ENCODE assay signal across 25 mouse cellular contexts in genomic region chr14:22929585-22929984, GRCm38 (mm10).
DNase-seq lines count a peak whose midpoint lies in the region; ATAC-seq and TF ChIP-seq lines count a peak whose summit lies in the region.
"Had no signal": no experiment of that assay in that cellular context is flagged by ENCODE, and none has a peak within 500 bp of the region (broad histone marks: within the 10 kb centered on the region; RNA-seq: fewer than 3 reads in every experiment).

No protein-coding gene starts in this region.

- H3K36me3 ChIP-seq in lung, embryonic 15.5 days, result no peaks in the 10 kb centered on the region
- H3K36me3 ChIP-seq in myocyte (ENCODE audit: control insufficient read depth, insufficient read depth), result no peaks in the 10 kb centered on the region
- H3K36me3 ChIP-seq: heart, embryonic 15.5 days; hindbrain, embryonic 10.5 days; limb, embryonic 12.5 days; midbrain, embryonic 15.5 days; stomach, embryonic 15.5 days had no signal

- H3K27ac ChIP-seq in embryonic fibroblast, embryonic 13.5 days (ENCODE audit: insufficient read depth, low read length), result peak overlapping the region; percentile 59
- H3K27ac ChIP-seq in lung, embryonic 15.5 days, result peak overlapping the region; percentile 39; the same call in 1 of the 2 replicates
- H3K27ac ChIP-seq: forebrain, embryonic 13.5 days; heart, adult 2 months; heart, embryonic 15.5 days; hindbrain, embryonic 10.5 days; hindbrain, postnatal 0 days; limb, embryonic 12.5 days; midbrain, embryonic 15.5 days; stomach, embryonic 15.5 days had no signal

- intact Hi-C loops in heart, postnatal 10 days (cut with DNase I), result no loop called here

- H3K9ac ChIP-seq in lung, embryonic 15.5 days, result no peak overlapping the region
- H3K9ac ChIP-seq: forebrain, embryonic 13.5 days; heart, embryonic 15.5 days; limb, embryonic 12.5 days; midbrain, embryonic 15.5 days; stomach, embryonic 15.5 days had no signal

- DNase-seq in heart, adult 11 months, result peak; percentile 68
- DNase-seq in heart, postnatal 10 days, result no peak
- DNase-seq in kidney, postnatal 36 days, result no peak
- DNase-seq in thymus, adult 18-20 months, result no peak
- DNase-seq: adrenal gland, postnatal 14 days; cerebellum, adult 11 months; cerebellum, postnatal 25 days; embryo, embryonic 11 days; gastrocnemius, postnatal 14 days; heart, adult 2 months; kidney, adult 11 months; kidney, postnatal 10 days; right cerebral cortex, postnatal 25 days; thymus, postnatal 14 days had no signal

- 0 out of 2 replicates have a peak, but pooled peaks have one; percentile 16 for TF ChIP-seq POLR2A in embryonic fibroblast, embryonic 13.5 days (IDR thresholded peaks at IDR 0.05; ENCODE audit: low read depth, low read length)
- TF ChIP-seq POLR2A in myocyte (IDR thresholded peaks at IDR 0.05; ENCODE audit: insufficient read length, low read depth), result no peak

- no peaks in the 10 kb centered on the region for H3K79me2 ChIP-seq in myocyte (ENCODE audit: control insufficient read depth, insufficient read depth)

- H3K27me3 ChIP-seq in lung, embryonic 15.5 days, result no peaks in the 10 kb centered on the region
- no peaks in the 10 kb centered on the region for H3K27me3 ChIP-seq in myocyte (ENCODE audit: control insufficient read depth, insufficient read depth, insufficient read length)
- H3K27me3 ChIP-seq: forebrain, embryonic 13.5 days; heart, embryonic 15.5 days; limb, embryonic 12.5 days; midbrain, embryonic 15.5 days; stomach, embryonic 15.5 days had no signal

- no peak overlapping the region for H3ac ChIP-seq in myocyte (ENCODE audit: control insufficient read depth, insufficient read length)

- no peak overlapping the region for H3K4me3 ChIP-seq in embryonic fibroblast, embryonic 13.5 days (ENCODE audit: insufficient read depth, low read length)
- no peak overlapping the region for H3K4me3 ChIP-seq in lung, embryonic 15.5 days
- H3K4me3 ChIP-seq in myocyte, result no peak overlapping the region
- H3K4me3 ChIP-seq: forebrain, embryonic 13.5 days; heart, adult 2 months; heart, embryonic 15.5 days; hindbrain, embryonic 10.5 days; limb, embryonic 12.5 days; midbrain, embryonic 15.5 days; stomach, embryonic 15.5 days had no signal

- peak; percentile 87 for ATAC-seq in lung, embryonic 15.5 days (ENCODE audit: borderline replicate concordance, extremely low read depth, low FRiP score, low TSS enrichment)
- ATAC-seq in megakaryocyte progenitor cell, adult 5-6 weeks (replicated peaks; ENCODE audit: poor library complexity), result no peak
- ATAC-seq: forebrain, embryonic 13.5 days; midbrain, embryonic 15.5 days had no signal

- H3K4me1 ChIP-seq in embryonic fibroblast, embryonic 13.5 days (ENCODE audit: control insufficient read depth, insufficient read depth, low read length), result peaks cover 14% of the 10 kb centered on the region
- H3K4me1 ChIP-seq in lung, embryonic 15.5 days, result peaks cover 18% of the 10 kb centered on the region
- H3K4me1 ChIP-seq: forebrain, embryonic 13.5 days; heart, embryonic 15.5 days; limb, embryonic 12.5 days; midbrain, embryonic 15.5 days had no signal

- no peak overlapping the region for H3K4me2 ChIP-seq in lung, embryonic 15.5 days
- peak overlapping the region; percentile 16 for H3K4me2 ChIP-seq in myocyte (ENCODE audit: low read depth)
- H3K4me2 ChIP-seq: forebrain, embryonic 13.5 days; heart, embryonic 15.5 days; limb, embryonic 12.5 days; midbrain, embryonic 15.5 days; stomach, embryonic 15.5 days had no signal

- WGBS in lung, embryonic 15.5 days, result 68% methylated on average over 2 of the region's 2 CpGs

- H3K9me3 ChIP-seq in lung, embryonic 15.5 days, result no peaks in the 10 kb centered on the region
- H3K9me3 ChIP-seq: forebrain, embryonic 13.5 days; heart, embryonic 15.5 days; hindbrain, embryonic 10.5 days; limb, embryonic 12.5 days; midbrain, embryonic 15.5 days; stomach, embryonic 15.5 days had no signal

- TF ChIP-seq CTCF in embryonic fibroblast, embryonic 13.5 days (IDR thresholded peaks at IDR 0.05; ENCODE audit: borderline replicate concordance, insufficient read depth, low read length), result no peak

TF ChIP-seq in myocyte, 11 proteins besides CTCF, POLR2A, EP300 and RAD21:
- TF ChIP-seq TCF12 (IDR thresholded peaks at IDR 0.05; ENCODE audit: insufficient read depth, poor library complexity, severe bottlenecking) (no peak), TCF3 (IDR thresholded peaks at IDR 0.05; ENCODE audit: insufficient read length, low read depth) (no peak), SRF (IDR thresholded peaks at IDR 0.05; ENCODE audit: control insufficient read depth, insufficient read length, low read depth) (no peak), E2F4 (IDR thresholded peaks at IDR 0.05; ENCODE audit: insufficient read depth) (no peak), REST (IDR thresholded peaks at IDR 0.05; ENCODE audit: insufficient read depth, insufficient read length) (no peak), POLR2AphosphoS2 (IDR thresholded peaks at IDR 0.05; ENCODE audit: insufficient read length, low read depth) (no peak), USF1 (IDR thresholded peaks at IDR 0.05; ENCODE audit: low read depth) (no peak), MAX (IDR thresholded peaks at IDR 0.05; ENCODE audit: low read depth) (no peak), MYOG (IDR thresholded peaks at IDR 0.05; ENCODE audit: control insufficient read depth in 1 of 3, insufficient read depth in 1 of 3, insufficient read length in 2 of 3, low read depth in 2 of 3) (no peak), MYOD1 (IDR thresholded peaks at IDR 0.05; ENCODE audit: control insufficient read depth in 1 of 3, insufficient read length in 2 of 3, low read depth in 2 of 3) (no peak), CEBPB (IDR thresholded peaks at IDR 0.05; ENCODE audit: insufficient read depth, poor library complexity, severe bottlenecking) (no peak)
TF ChIP-seq in myocyte: peak in this region for 0.
